Mouse (Mus musculus): ENCODE measurements around the gene Iscu.

Gene Iscu

GRCm38 (mm10) chr5:113814111-113815040 is 41.8 kb downstream of the Iscu start:
- no peak for DNase-seq (ENCODE audit: low read depth, low spot score)

GRCm38 (mm10) chr5:113815041-113815389 is 42.5 kb downstream of the Iscu start:
- no peak for DNase-seq (ENCODE audit: low read depth, low spot score)

GRCm38 (mm10) chr5:113815638-113816152 is 43.1 kb downstream of the Iscu start:
- DNase-seq (ENCODE audit: low read depth, low spot score), result peak; percentile 78

GRCm38 (mm10) chr5:113818572-113818971 is 46.0 kb downstream of the Iscu start:
- DNase-seq (ENCODE audit: low read depth, low spot score), result peak; percentile 88

- no peak for DNase-seq (ENCODE audit: low read depth, low spot score)
Measured at GRCm38 (mm10) chr5:113824228-113824627, 51.7 kb downstream of the Iscu start.

GRCm38 (mm10) chr5:113825558-113825957 is 53.0 kb downstream of the Iscu start:
- no peak for DNase-seq (ENCODE audit: low read depth, low spot score)

GRCm38 (mm10) chr5:113826619-113827018 is 54.1 kb downstream of the Iscu start:
- no peak for DNase-seq (ENCODE audit: low read depth, low spot score)

Data from R1 (cell line).